Mouse (Mus musculus): ENCODE measurements at regions not wholly inside any gene's neighbourhood (a gene's known extent, or its start where the extent isn't known, plus 50 kb on each side); places are given as distances from the start of the nearest gene placed in this dataset.

DNA sequence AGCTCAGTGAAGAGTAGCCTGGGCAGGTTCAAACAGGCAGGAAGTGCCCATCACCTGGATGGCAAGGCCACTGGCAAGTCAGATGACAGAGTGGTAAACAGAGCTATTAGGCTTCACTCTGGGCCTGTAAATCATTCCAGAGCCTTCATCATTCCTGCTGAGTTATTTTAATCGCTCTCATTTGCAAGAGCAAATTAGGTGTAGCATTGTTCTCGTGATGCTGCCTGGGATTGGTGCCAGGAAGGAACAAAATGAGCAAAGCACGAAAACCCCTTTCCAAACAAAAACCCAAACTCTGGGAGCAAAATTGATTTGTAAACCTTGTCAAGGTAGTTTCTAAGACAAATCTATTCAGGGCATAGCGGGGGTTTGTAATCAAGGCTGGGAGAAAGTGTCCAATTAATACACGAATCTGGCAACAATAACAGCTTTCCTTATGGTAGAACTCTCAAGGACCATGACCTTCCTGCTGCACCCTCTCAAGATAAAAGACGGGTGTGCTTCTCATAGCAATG lies 429.2 kb upstream of the Lmcd1 start:
- intact Hi-C loops (cut with DNase I), result no loop called here
- DNase-seq (ENCODE audit: extremely low spot score in 1 of 2, low spot score in 2 of 2), result peak in 1 of 2 experiments; percentile 7

DNA sequence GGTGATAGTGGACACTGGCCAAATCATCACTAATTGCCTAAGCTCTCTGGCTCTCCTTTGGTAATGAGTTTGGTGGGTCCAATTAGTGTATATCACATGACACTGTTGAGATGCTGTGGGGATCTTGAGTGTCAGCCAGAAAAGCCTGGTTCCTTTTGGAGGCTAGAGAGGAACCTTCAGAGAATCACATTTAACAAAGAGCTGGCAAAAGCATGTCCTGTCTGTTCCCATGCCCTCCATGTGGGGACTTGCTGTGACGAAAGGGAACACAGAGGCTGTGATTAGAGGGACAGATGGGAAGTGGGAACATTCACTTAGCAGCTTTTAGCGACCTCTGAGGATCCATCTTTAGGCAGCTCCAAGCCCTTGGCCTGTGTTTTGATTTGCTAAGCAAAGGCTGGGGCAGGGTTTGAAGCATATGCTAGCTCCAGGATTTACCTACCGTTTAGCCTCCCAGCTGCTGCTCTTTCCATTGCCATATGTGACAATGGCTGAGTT lies 407.4 kb upstream of the Lmcd1 start:
- intact Hi-C loops (cut with DNase I), result no loop called here
- DNase-seq (ENCODE audit: extremely low spot score in 1 of 2, low spot score in 2 of 2), result peak in 1 of 2 experiments; percentile 15

- no peak for DNase-seq (ENCODE audit: extremely low spot score in 1 of 2, low spot score in 2 of 2)
Observed at GRCm38 (mm10) chr6:111882557-111882956, 391.0 kb upstream of the Lmcd1 start.

GRCm38 (mm10) chr6:111883946-111884345 lies 389.6 kb upstream of the Lmcd1 start:
- DNase-seq (ENCODE audit: extremely low spot score in 1 of 2, low spot score in 2 of 2), result no peak
- intact Hi-C loops (cut with DNase I), result no loop called here

More at GRCm38 (mm10) chr6:111882557-111882956, 391.0 kb upstream of the Lmcd1 start:
- intact Hi-C loops (cut with DNase I), result no loop called here

DNA sequence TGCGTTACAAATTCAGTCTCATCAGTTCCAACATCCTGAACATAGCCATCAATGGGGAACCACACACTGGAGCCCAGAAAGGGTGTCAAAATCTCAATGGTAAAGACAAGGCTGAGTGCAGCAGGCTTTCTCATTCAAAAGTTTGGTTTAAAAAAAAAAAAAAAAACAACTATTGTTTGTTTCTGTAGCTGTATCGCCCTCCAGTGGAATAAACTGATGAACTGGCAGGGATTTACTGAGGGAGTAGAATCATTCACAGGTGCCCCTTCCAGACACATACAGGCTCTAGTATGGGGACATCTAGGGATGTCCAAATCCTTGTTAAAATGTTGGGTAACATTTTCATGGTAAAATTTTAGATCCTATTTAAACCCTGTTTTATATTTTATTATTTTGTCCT lies 361.6 kb upstream of the Lmcd1 start:
- no peak for DNase-seq (ENCODE audit: extremely low spot score in 1 of 2, low spot score in 2 of 2)
- intact Hi-C loops (cut with DNase I), result no loop called here

- intact Hi-C loops (cut with DNase I), result no loop called here
- no peak for DNase-seq (ENCODE audit: extremely low spot score in 1 of 2, low spot score in 2 of 2)
Observed at GRCm38 (mm10) chr6:111913771-111914405, 359.7 kb upstream of the Lmcd1 start.

- DNase-seq (ENCODE audit: extremely low spot score in 1 of 2, low spot score in 2 of 2), result no peak
- intact Hi-C loops (cut with DNase I), result no loop called here
Observed at GRCm38 (mm10) chr6:111917248-111917721, 356.3 kb upstream of the Lmcd1 start.

- DNase-seq (ENCODE audit: extremely low spot score in 1 of 2, low spot score in 2 of 2), result no peak
- intact Hi-C loops (cut with DNase I), result no loop called here
Observed at GRCm38 (mm10) chr6:111917868-111918597, 355.5 kb upstream of the Lmcd1 start.

- intact Hi-C loops (cut with DNase I), result no loop called here
- no peak for DNase-seq (ENCODE audit: extremely low spot score in 1 of 2, low spot score in 2 of 2)
Observed at GRCm38 (mm10) chr6:111932596-111932995, 341.0 kb upstream of the Lmcd1 start.

GRCm38 (mm10) chr6:111954401-111954800 lies 319.2 kb upstream of the Lmcd1 start:
- DNase-seq (ENCODE audit: extremely low spot score in 1 of 2, low spot score in 2 of 2), result no peak
- intact Hi-C loops (cut with DNase I), result no loop called here

DNA sequence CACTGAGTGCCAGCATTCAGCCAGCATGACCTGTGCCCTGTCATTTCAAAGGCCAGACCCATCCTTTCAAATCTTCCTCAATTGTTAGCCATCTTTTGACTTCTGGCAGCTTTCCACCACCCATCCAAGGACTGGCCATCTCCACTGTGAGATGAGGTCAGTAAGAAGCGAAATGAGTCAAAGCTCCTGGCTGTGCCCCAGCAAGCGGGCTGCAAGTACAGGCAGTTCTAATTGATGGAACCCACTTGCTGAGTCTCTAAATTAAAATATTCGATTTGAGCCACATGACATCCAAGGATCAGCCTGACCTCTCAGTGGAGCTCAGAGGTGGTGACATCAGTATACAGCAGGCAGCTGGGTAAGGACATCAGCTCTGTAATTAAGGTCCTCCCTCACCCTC lies 307.8 kb upstream of the Lmcd1 start:
- intact Hi-C loops (cut with DNase I), result no loop called here

GRCm38 (mm10) chr6:111985452-111985851 lies 288.1 kb upstream of the Lmcd1 start:
- DNase-seq (ENCODE audit: extremely low spot score in 1 of 2, low spot score in 2 of 2), result no peak
- intact Hi-C loops (cut with DNase I), result no loop called here

More for the DNA sequence above, 307.8 kb upstream of the Lmcd1 start:
- no peak for DNase-seq (ENCODE audit: extremely low spot score in 1 of 2, low spot score in 2 of 2)

DNA sequence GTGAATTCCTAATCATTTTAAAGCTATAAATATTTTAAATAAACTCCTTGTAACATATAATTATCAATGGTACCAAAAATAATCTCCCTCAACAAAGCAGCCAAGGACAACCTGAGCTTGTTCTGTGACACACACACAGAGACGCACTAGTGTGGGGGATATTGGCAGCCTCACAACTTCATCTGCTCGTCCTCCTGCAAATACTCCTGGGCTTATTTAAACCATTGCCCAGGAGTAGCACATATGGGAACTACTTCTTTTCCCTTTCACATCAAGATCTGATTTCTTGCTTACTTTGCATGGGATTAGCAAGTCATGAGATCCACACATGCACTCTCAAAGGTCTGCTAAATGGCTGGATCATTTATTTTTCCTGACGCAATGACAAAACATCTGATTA lies 277.7 kb upstream of the Lmcd1 start:
- intact Hi-C loops (cut with DNase I), result no loop called here
- DNase-seq (ENCODE audit: extremely low spot score in 1 of 2, low spot score in 2 of 2), result no peak

DNA sequence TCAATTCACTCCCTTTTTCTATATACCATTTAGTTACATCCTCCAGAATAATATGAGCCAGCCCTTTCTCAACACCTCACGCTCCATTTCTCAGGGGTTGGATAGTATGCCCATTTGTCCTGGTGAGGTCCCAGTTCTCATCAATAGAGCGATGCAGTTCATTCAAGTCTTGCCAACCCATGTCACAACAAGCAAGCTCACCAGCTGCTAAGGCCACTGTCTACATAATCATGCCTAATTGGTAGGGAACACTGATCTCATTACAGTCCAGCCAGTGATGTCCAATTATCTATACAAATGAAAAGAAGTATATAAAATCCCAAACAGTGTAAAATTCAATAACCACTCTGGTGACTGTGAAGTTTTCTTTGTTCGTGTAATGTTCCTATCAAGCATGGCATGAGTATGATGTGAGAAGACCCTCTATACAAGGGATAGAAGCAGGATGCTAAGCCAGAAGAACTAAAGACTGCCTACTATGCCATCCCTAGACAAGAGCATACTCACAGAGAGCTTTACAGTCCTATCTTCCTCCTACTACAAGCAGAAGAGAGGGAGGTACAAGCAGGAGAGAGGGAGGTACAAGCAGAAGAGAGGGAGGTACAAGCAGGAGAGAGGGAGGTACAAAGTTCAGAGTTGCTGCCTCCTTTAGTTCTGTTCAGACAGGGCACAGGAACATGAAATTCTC lies 269.6 kb upstream of the Lmcd1 start:
- DNase-seq (ENCODE audit: extremely low spot score in 1 of 2, low spot score in 2 of 2), result no peak
- intact Hi-C loops (cut with DNase I), result no loop called here

DNA sequence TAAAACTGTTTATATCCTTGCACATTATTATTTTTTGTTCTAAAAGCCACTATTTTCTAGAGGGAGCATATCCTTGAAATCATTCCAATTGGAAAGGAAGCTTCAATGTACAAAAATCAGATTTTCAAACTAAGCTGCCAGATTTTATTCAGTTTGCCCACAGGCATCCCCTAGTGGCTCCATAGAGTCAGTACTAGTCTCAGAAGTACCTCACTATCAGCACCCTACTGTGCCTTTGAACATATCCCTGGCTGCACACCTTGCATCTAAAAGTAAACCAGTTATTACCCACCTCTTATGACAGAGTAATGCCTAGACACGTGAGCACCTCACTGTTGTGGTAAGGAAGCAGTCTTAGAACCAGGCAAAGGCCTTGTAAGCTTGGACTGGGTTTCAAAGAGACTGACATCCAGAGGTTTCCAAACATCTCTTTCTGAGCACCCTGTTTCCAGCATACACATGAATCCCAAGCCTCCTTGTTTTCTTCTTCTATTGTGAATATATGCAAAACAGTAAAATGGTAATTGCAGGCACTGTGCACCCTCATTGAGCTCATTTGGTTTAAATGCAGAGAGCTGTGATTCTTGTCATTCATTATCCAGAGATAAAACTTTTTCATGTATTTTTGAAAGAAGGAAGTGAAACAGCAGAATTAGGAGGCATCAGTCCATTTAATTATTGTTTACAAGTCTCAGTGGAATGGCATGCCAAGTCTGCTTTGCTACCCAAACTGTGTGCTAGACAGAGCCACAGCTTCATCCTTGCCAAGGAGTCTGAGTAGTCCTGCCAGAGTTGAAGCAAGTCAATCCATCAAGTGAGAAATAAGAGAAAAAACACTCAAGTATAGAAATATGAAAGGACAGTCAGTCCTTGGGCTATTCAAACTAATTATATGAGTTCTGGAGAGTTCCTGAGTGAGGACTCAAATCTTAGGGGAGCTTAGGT lies 247.0 kb upstream of the Lmcd1 start:
- DNase-seq (ENCODE audit: extremely low spot score in 1 of 2, low spot score in 2 of 2), result peak in 1 of 2 experiments; percentile 9
- intact Hi-C loops (cut with DNase I), result no loop called here

DNA sequence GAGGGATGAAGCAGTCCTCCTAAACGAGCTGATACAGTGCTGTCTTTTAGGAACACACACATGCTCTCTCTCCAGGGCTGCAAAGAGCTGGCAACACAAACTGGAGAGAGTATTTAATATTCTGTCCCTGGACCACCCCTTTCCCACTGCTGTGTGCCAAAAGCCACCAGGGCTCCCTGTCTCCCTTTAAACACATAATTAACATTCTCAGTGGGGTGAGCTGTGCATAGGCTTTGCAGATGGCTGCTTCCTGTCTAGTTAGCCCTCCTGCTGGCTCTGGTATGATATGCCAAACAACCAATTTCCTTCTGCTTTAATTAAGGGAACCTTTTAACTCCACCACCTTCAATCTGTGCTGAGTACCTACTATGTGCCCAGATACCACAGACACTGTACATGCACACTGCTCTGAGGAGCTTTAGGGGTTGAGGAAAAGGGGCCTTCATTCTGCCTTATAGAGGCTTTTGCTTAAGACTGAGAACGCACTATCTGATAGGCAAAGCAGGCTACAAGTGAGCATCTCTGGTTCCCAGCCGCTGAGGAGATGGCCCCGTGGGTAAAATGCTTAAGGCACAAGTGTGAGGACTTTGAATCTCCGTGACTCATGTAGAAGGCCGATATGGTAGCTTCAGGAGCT lies 222.9 kb upstream of the Lmcd1 start:
- DNase-seq (ENCODE audit: extremely low spot score in 1 of 2, low spot score in 2 of 2), result peak; percentile 28 to 32
- intact Hi-C loops (cut with DNase I), result no loop called here

DNA sequence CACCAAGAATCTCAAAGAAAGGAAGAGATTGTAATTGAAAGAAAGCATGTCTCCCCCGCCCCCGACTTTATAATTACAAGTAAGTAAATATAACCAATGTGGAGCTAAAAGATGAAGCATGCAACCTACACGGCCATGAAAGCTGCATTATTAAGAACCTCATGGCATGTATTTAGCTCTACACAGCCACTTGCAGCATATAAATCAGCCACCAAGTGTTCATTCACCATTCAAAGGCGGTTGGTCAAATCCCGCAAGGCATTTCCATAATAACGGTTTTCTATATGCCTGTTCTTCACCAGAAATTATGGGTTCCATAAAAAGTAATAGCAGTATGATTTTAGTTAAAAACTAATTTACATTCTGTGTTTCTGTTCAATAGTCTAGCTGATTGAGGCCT lies 221.4 kb upstream of the Lmcd1 start:
- no peak for DNase-seq (ENCODE audit: extremely low spot score in 1 of 2, low spot score in 2 of 2)
- intact Hi-C loops (cut with DNase I), result no loop called here

DNA sequence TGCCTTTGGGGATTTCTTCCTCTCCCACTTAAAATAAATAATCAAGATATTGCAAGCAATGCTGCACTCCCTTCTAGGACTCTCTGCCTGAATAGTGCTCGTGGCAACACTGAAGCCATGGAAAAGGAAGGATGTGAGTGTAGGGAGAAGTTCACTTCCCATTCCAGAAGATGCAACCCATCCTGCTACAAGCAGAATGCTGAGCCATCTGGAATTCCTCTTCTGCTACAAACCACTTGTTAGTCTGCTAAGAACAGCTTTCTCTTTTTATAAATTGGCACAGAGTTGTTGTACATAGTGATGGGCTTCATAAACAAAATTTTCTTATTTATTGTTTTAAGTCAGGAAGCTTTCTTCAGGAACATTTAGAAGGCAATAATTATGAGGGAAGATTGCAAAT lies 215.7 kb upstream of the Lmcd1 start:
- peak in 1 of 2 experiments; percentile 36 for DNase-seq (ENCODE audit: extremely low spot score in 1 of 2, low spot score in 2 of 2)
- intact Hi-C loops (cut with DNase I), result no loop called here

All from left cerebral cortex, postnatal 10 days (tissue).